Mouse (Mus musculus): ENCODE measurements around the gene Elk3. TPM values are rescaled to one million over a fixed set of nuclear protein-coding genes. Genes with fewer than 3 reads are reported as not detected.

Elk3 gene
- total RNA-seq, 2 experiments from 2014 or later = 8.6 to 11.9 TPM

DNA sequence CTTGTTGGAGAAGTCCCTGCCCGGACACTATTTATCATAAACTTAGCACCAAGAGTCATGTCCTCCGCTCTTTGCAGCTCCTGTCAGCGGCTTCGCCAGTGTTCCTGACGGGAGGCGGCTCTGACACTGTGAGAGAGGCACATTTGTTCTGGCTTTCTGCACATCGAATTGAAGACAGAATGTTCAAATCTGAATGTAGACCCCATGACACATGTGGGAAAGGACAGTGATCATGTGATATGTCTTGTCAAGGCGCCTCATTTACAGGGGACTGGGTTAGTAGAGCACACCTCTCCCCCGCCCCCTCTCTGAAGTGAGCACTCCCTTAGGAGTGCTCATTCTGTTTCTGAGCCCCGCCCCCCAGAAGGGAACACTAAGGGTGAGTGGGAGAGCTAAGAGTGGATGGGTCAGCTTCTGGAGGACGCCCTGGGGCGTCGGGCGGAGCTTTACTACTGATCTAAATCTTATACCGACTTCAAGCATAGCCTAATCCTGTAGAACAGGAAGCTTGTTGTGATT lies 48.9 kb downstream of the Elk3 start:
- no peak for TF ChIP-seq CTCF (IDR thresholded peaks at IDR 0.05)
- Histone ChIP-seq H3K27ac (peak overlapping the region; percentile 76), H3K4me3 (peak overlapping the region; percentile 11; the same call in 1 of the 2 replicates)
- intact Hi-C loops (cut with DNase I) = no loop called here
- DNase-seq (ENCODE audit: extremely low spot score in 1 of 2, low spot score in 2 of 2) = no peak

DNA sequence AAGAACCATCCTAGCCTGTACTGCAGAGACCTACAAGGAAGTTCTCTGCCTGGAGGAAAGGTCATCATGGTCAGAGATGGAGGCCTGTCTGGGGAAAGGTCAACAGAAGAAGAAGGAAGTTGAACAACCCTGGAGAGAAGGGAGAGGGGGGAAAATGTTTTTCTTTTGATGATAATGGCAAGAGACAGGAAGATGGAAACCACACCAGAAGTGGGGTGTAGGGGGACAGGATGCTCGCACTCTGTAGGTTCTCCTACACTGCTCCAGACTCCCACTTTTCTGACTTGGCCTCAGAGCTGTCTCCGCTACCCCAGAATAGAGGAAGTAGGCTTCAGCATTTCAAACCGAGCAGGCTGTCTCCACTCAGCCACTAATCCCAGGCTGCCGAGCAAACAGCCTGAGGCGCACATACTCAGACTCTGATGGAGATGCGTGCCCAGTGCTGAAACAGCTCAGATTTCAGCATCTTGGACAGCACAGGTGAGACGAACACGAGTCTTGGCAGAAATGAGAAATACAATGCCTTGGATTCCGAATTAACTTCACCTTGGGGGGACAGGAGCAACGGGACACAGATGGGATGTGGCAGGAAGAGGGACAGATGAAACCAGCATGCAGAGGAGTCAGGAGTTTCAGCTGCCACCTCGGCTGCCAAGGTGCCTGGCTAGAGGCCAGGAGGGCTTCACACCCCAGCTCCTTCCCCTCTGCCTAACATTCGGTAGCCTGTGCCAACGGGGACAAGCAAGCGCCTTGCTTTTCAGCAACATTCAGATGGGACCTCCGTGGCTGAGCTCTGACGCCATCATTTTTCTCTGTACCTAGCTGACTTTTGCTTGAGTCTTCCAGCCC lies 49.6 kb downstream of the Elk3 start:
- Histone ChIP-seq H3K4me3 (peak overlapping the region; percentile 11; the same call in 1 of the 2 replicates), H3K27ac (peak overlapping the region; percentile 76)
- no peak for DNase-seq (ENCODE audit: extremely low spot score in 1 of 2, low spot score in 2 of 2)
- TF ChIP-seq CTCF (IDR thresholded peaks at IDR 0.05) = no peak
- intact Hi-C loops (cut with DNase I) = no loop called here

DNA sequence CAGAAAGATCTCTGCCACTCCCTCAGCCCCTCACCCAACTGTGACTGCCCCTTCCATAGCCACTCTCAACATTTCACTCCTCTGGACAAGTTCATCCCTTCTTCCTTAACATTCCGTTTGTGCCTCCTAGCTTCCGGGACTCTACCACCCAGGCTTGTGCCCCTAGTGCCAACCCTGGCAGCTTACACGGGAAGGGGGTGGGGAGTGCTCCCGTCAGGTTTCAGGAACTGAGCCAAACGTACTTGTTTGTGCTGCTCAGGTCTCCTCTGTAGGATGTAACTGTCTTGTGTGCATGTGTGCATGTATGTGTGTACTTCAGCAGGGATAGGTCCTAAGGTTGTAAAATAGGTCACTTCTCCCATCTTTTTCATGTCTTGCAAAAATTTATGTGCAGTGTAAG lies 51.1 kb downstream of the Elk3 start:
- TF ChIP-seq CTCF (IDR thresholded peaks at IDR 0.05) = no peak
- no peak for DNase-seq (ENCODE audit: extremely low spot score in 1 of 2, low spot score in 2 of 2)
- intact Hi-C loops (cut with DNase I) = no loop called here
- Histone ChIP-seq H3K4me3 (no peak overlapping the region), H3K27ac (no peak overlapping the region)

DNA sequence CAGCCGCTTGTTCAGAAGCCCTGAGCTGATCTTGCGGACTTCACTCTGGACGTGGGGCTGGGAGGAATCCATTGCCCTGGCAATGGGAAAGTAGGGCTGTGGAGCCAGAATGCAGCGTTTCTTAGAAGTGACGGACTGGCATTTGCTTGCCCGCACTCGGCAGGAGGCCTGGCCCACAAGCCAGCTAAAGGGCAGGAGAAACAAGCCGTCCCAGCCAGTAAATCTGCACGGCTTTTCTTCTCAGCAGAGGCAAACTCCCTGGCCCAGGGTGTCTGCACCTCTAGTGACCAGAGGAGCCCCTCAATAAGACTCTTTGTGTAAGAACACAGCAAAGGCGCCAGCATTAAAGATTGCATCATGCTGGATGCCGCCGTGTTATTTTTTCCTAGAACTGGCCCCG lies 55.6 kb downstream of the Elk3 start:
- intact Hi-C loops (cut with DNase I) = loop anchor here (2.0 kb wide), 1 partner anchor 20 kb away; no protein-coding TSS in a partner anchor
- no peak for TF ChIP-seq CTCF (IDR thresholded peaks at IDR 0.05)
- no peak for DNase-seq (ENCODE audit: extremely low spot score in 1 of 2, low spot score in 2 of 2)
- Histone ChIP-seq H3K27ac (peak overlapping the region; percentile 77), H3K4me3 (no peak overlapping the region)

DNA sequence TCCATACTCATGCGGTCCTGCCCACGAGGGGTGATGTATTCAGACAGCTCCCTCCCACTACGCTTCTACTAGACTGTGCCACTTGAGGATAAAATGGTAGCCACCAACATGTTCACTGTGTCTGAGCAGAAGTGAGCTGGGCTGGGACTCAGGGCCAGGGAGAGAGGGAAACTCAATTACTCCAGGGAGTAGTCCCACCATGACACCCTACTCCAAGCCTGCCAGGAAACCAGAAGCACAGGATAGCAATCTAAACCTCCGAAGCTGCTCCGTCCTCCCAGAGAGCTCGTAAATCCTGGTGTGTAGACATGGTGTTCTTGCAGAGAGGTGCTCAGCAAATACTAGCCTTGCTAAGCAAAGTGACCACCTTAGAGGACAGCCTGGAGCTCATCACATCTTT lies 57.8 kb downstream of the Elk3 start:
- intact Hi-C loops (cut with DNase I) = no loop called here
- DNase-seq (ENCODE audit: extremely low spot score in 1 of 2, low spot score in 2 of 2) = no peak
- H3K27ac ChIP-seq = no peak overlapping the region; the same call in 1 of the 2 replicates
- no peak for TF ChIP-seq CTCF (IDR thresholded peaks at IDR 0.05)
- H3K4me3 ChIP-seq = no peak overlapping the region

DNA sequence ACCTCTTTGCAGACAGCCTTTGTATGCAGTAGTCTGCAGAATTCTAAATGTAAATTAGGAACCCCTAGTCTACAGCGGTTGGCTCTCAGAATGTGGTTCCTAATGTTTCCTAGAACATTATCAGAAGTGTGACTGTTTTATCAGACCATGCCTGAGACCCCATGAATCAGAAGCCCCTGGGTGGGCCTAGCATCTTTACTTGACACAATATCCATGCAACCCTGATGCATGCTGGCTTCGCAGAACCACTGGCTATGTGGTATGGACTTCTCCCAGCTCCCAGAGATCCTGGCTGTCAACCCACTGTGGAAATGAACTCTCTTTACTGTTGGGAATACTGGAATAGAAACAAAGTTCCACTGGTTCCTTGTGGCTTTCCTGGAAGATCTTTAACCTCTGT lies 58.3 kb downstream of the Elk3 start:
- Histone ChIP-seq H3K27ac (peak overlapping the region; percentile 28; the same call in 1 of the 2 replicates), H3K4me3 (no peak overlapping the region)
- TF ChIP-seq CTCF (IDR thresholded peaks at IDR 0.05) = no peak
- DNase-seq (ENCODE audit: extremely low spot score in 1 of 2, low spot score in 2 of 2) = no peak
- intact Hi-C loops (cut with DNase I) = no loop called here

DNA sequence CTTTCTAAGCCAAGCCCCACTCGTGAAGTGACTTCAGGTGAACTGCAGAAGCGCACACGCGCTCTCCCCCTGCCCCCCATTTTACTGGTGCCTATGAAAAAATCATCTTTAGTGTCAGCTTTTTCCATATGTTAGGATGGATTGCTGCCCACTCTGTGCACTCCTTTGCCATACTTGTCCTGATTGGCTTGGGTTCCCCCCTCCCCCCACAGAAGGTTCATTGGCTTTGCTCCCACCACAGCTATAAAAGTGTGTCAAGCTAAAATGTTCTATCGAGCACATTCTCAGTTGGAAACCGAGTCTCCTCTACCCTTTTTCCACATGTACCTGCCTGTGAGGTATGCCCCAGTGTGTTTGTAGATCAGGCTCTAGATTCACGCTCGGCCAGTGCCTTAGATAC lies 59.5 kb downstream of the Elk3 start:
- intact Hi-C loops (cut with DNase I) = no loop called here
- no peak for DNase-seq (ENCODE audit: extremely low spot score in 1 of 2, low spot score in 2 of 2)

DNA sequence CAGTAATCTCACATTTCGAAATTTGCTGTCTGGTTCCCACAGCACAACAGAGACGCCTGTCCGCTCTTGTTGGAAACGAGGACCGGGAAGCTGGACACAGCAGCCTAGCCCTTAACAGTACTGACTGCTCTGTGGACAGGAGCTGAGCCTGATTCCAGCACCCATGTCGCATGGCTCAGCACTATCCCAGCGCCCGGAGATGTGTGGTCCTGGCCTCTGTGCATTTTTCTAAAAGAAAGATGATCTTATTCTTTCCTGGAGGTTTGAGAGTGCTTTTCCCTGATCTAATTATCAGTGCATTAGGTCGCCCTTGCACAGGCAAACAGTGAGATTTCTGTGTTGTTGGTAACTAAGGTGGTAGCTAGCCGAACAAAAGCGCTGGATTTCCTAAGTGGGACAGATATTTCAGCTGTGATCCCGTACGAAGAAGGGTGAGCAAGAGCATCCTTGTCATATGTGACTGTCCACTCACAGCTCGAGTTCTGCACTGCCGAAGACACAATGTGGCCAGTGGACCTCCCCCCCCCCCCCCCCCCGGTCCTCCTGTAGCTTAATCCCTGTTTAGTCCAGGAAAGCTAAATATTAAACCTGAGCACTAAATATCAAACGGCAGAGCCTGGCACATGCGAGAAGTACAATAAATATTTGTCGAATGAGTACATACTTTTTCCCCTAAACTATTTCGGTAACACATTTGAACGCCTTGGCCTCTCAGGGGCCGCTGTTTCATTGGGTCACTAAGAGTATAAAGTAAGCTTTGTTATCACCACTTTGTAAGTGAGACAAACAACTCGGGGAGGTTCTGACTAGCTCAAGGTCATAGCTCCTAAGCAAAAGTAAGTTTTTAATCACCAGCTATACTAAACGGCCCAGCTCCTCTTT lies 60.3 kb downstream of the Elk3 start:
- H3K27ac ChIP-seq = peak overlapping the region; percentile 57; the same call in 1 of the 2 replicates
- H3K4me3 ChIP-seq = no peak overlapping the region
- DNase-seq (ENCODE audit: extremely low spot score in 1 of 2, low spot score in 2 of 2) = no peak
- no peak for TF ChIP-seq CTCF (IDR thresholded peaks at IDR 0.05)
- intact Hi-C loops (cut with DNase I) = no loop called here

More for the DNA sequence above, 59.5 kb downstream of the Elk3 start:
- peak overlapping the region; percentile 36; the same call in 1 of the 2 replicates for H3K27ac ChIP-seq
- no peak for TF ChIP-seq CTCF (IDR thresholded peaks at IDR 0.05)
- H3K4me3 ChIP-seq = no peak overlapping the region

DNA sequence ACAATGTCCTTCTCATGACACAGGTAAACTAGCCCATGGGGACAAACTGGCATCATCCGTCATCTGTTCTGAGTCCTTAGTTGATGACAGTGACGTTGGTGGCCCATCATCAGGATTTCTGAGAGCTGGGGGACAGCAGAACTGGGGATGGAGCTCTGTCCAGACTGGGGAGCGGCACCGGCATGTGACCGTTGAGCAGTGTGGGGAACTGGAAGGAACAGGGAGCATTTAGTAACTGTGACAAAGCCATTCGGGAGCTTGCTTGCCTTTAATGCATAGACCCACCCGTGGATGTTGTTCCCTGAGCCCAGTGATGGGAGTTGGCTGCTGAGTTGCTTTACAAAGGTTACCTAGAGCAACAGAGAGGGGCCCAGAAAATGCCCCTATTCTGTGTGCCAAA lies 61.0 kb downstream of the Elk3 start:
- Histone ChIP-seq H3K27ac (peak overlapping the region; percentile 57; the same call in 1 of the 2 replicates), H3K4me3 (no peak overlapping the region)
- intact Hi-C loops (cut with DNase I) = no loop called here
- no peak for DNase-seq (ENCODE audit: extremely low spot score in 1 of 2, low spot score in 2 of 2)
- no peak for TF ChIP-seq CTCF (IDR thresholded peaks at IDR 0.05)

DNA sequence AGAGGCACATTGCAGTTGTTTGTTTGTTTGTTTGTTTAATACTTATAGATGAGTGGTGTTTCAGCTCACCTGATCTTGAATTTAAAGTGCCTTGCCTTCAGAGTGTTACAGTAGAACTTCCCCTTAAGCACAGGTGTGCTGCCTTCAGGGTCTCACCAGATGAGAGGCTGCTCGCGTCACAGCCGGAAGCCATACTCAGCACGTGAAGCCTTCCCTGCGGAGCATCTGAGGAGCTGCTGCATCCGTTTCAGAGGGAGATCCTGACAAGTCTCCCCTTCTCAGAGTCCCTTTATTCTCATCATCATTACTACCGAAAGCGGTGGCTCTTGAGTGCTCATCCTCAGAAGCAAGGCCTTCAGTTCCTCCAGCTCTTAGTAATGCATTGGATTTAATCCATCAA lies 62.5 kb downstream of the Elk3 start:
- intact Hi-C loops (cut with DNase I) = no loop called here
- Histone ChIP-seq H3K27ac (peak overlapping the region; percentile 76), H3K4me3 (no peak overlapping the region)
- no peak for TF ChIP-seq CTCF (IDR thresholded peaks at IDR 0.05)
- no peak for DNase-seq (ENCODE audit: extremely low spot score in 1 of 2, low spot score in 2 of 2)

DNA sequence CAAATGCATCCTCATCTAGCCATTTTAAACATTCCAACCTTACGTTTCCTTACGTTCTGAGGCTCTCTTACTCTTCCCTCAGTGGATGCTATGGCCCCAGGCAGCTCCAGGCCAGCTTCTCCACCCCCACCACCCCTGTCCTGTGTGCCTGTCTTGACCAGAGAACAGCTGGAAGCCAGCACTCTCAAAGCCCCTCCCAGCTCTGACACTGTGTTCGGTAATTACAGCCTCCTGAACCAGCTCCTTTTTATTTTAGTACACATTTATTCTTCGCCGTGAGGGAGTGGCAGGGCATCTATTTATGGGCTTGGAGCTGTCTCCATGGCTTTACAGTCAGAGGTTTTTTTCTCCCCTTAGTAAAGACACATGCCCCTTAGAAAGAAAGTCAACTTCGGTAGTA lies 63.0 kb downstream of the Elk3 start:
- intact Hi-C loops (cut with DNase I) = no loop called here
- Histone ChIP-seq H3K4me3 (no peak overlapping the region), H3K27ac (peak overlapping the region; percentile 76)
- TF ChIP-seq CTCF (IDR thresholded peaks at IDR 0.05) = no peak
- no peak for DNase-seq (ENCODE audit: extremely low spot score in 1 of 2, low spot score in 2 of 2)

DNA sequence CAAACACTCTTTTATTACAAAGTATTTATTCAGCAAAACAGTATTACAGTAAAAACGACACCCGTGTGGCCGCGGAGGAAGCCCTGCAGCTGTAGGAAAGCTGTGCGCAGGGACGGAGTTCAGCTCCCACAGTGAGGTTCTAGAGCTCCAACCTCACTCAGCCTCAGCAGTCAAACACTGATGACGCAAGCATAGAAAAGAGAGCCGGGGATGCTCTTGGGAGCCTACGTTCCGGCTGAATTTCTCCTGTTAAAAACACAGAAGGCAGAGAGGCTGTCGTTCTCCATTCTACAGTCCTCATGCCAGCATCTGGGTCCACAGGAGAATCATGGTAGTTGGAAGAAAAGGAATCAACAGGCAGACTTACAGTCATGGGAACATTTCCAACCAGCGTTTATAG lies 63.5 kb downstream of the Elk3 start:
- peak; percentile 8 to 21 for DNase-seq (ENCODE audit: extremely low spot score in 1 of 2, low spot score in 2 of 2)
- intact Hi-C loops (cut with DNase I) = no loop called here
- peak overlapping the region; percentile 76 for H3K27ac ChIP-seq
- H3K4me3 ChIP-seq = no peak overlapping the region
- no peak for TF ChIP-seq CTCF (IDR thresholded peaks at IDR 0.05)

Measured in left cerebral cortex, adult 2 months (tissue).